Mouse (Mus musculus) thymus, adult 2 months (tissue): ENCODE measurements at regions not wholly inside any gene's neighbourhood (a gene's known extent, or its start where the extent isn't known, plus 50 kb on each side); places are given as distances from the start of the nearest gene placed in this dataset.

Experiments used
- CTCF ChIP-seq: fragments of 200-500 bp; IDR thresholded peaks from 2 replicates; pipeline ENCODE4 v1.5.1; 2012; ENCODE audit warnings: mild to moderate bottlenecking, control low read depth, low read length, moderate library complexity, borderline replicate concordance; ENCODE audit not compliant: control insufficient read depth, poor library complexity, insufficient read depth; ENCODE audit errors: extremely low read depth
- POLR2A ChIP-seq: fragments of 200-500 bp; IDR thresholded peaks from 2 replicates; pipeline ENCODE4 v1.6.1; 2012; ENCODE audit warnings: mild to moderate bottlenecking, low read length, control low read depth, moderate library complexity; ENCODE audit not compliant: control insufficient read depth, poor library complexity, insufficient read depth; ENCODE audit errors: extremely low read depth

- TF ChIP-seq CTCF: no peak
- TF ChIP-seq POLR2A: no peak
Observed at GRCm38 (mm10) chr14:105505261-105505660, 246.9 kb downstream of the Ndfip2 start.
